Mouse (Mus musculus): Measurements from ENCODE around the gene Fads3. TPM values are rescaled to one million over a fixed set of nuclear protein-coding genes. Genes with fewer than 3 reads are reported as not detected.
A peak's percentile ranks its signal among the peaks of the same experiment; 100 is the strongest.

The Fads3 gene
- polyA plus RNA-seq, 1 experiment from 2014 or later: 72.0 TPM

DNA sequence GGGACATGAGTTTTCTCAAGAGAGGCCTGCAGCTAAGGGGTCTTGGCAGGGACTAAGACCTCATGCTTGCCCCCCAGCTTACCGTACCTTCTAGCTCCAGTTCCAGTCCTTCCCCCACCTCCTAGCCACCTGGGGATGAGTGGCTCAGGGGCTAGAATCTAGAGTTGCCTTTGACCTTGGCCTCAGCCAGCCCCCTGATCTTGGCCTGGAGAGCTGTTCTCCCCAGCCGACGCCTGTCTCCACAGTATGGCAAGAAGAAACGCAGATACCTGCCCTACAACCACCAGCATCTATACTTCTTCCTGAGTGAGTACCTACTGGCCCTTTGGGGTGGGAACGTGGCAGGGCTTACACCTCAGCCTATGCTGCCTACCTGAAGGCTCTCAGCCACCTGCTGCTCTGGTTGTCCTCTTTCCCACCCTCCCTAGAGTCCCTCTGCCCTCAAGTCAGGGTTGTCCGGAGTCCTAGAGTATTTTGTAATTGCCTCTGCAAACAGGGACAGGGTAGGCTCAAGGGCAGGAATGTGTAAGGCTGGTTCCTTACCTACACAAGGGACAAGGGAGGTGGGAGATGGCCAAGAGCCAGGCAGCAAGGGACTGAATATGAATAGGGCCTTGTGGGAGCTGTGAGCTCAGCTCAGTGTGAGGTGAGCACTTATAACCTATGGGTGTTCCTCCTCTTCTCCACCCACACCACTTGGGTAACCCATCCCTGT lies 13.1 kb downstream of the Fads3 start:
- Histone ChIP-seq H3K9ac (ENCODE audit: low read length) (no peak overlapping the region), H3K27ac (ENCODE audit: low read length) (peak overlapping the region; percentile 83), H3K36me3 (ENCODE audit: control insufficient read depth, insufficient read depth, low read length) (peaks cover 37% of the 10 kb centered on the region), H3K4me1 (replicated peaks; ENCODE audit: control insufficient read depth, insufficient read depth, low read length) (peaks cover 48% of the 10 kb centered on the region), H3K9me3 (ENCODE audit: control insufficient read depth, low read length) (no peaks in the 10 kb centered on the region), H3K27me3 (ENCODE audit: control insufficient read depth, insufficient read depth, low read depth, low read length) (no peaks in the 10 kb centered on the region), H3K4me2 (ENCODE audit: low read depth, low read length) (no peak overlapping the region), H3K4me3 (ENCODE audit: low read length) (no peak overlapping the region)
- ATAC-seq (ENCODE audit: low read depth): peak; percentile 72
- WGBS: 79% methylated on average over 6 of the region's 6 CpGs

DNA sequence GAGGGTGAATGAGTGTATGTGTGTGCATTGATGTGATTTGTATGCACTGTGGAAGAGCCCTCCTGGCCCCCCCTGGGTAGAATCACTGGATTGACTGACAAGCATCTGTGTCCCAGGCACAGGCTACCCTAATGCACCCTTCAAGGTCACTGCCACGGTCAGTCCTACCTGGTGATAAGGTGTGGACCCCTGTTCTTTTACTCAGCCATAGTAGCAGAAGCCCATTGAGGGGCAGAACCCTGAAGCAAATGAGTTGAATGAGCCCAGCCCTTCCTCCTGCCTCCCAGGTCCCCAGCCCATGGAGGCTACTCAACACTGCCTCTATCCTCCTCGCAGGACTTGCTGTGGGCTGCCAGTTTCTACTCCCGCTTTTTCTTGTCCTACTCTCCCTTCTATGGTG lies 13.9 kb downstream of the Fads3 start:
- no peak overlapping the region for H3K9ac ChIP-seq (ENCODE audit: low read length)
- WGBS: 71% methylated on average over 3 of the region's 3 CpGs
- H3K27ac ChIP-seq (ENCODE audit: low read length): peak overlapping the region; percentile 83
- no peak for ATAC-seq (ENCODE audit: low read depth)
- H3K27me3 ChIP-seq (ENCODE audit: control insufficient read depth, insufficient read depth, low read depth, low read length): no peaks in the 10 kb centered on the region
- H3K4me2 ChIP-seq (ENCODE audit: low read depth, low read length): no peak overlapping the region
- peaks cover 52% of the 10 kb centered on the region for H3K4me1 ChIP-seq (replicated peaks; ENCODE audit: control insufficient read depth, insufficient read depth, low read length)
- no peaks in the 10 kb centered on the region for H3K9me3 ChIP-seq (ENCODE audit: control insufficient read depth, low read length)
- H3K4me3 ChIP-seq (ENCODE audit: low read length): no peak overlapping the region
- peaks cover 37% of the 10 kb centered on the region for H3K36me3 ChIP-seq (ENCODE audit: control insufficient read depth, insufficient read depth, low read length)

- Histone ChIP-seq H3K27me3 (ENCODE audit: control insufficient read depth, insufficient read depth, low read depth, low read length) (no peaks in the 10 kb centered on the region), H3K4me1 (replicated peaks; ENCODE audit: control insufficient read depth, insufficient read depth, low read length) (peaks cover 57% of the 10 kb centered on the region), H3K4me3 (ENCODE audit: low read length) (no peak overlapping the region), H3K27ac (ENCODE audit: low read length) (peak overlapping the region; percentile 83), H3K4me2 (ENCODE audit: low read depth, low read length) (no peak overlapping the region), H3K9me3 (ENCODE audit: control insufficient read depth, low read length) (no peaks in the 10 kb centered on the region), H3K36me3 (ENCODE audit: control insufficient read depth, insufficient read depth, low read length) (peaks cover 37% of the 10 kb centered on the region), H3K9ac (ENCODE audit: low read length) (peak overlapping the region; percentile 29; the same call in 1 of the 2 replicates)
- no peak for ATAC-seq (ENCODE audit: low read depth)
- WGBS: 72% methylated on average over 22 of the region's 22 CpGs
Measured at GRCm38 (mm10) chr19:10055783-10056660, 14.7 kb downstream of the Fads3 start.

- H3K9me3 ChIP-seq (ENCODE audit: control insufficient read depth, low read length): no peaks in the 10 kb centered on the region
- 61% methylated on average over 3 of the region's 3 CpGs for WGBS
- H3K4me1 ChIP-seq (replicated peaks; ENCODE audit: control insufficient read depth, insufficient read depth, low read length): peaks cover 64% of the 10 kb centered on the region
- H3K27me3 ChIP-seq (ENCODE audit: control insufficient read depth, insufficient read depth, low read depth, low read length): no peaks in the 10 kb centered on the region
- H3K4me2 ChIP-seq (ENCODE audit: low read depth, low read length): no peak overlapping the region
- H3K9ac ChIP-seq (ENCODE audit: low read length): no peak overlapping the region
- ATAC-seq (ENCODE audit: low read depth): no peak
- H3K4me3 ChIP-seq (ENCODE audit: low read length): no peak overlapping the region
- H3K27ac ChIP-seq (ENCODE audit: low read length): peak overlapping the region; percentile 83
- peaks cover 40% of the 10 kb centered on the region for H3K36me3 ChIP-seq (ENCODE audit: control insufficient read depth, insufficient read depth, low read length)
Measured at GRCm38 (mm10) chr19:10056686-10057085, 15.3 kb downstream of the Fads3 start.

DNA sequence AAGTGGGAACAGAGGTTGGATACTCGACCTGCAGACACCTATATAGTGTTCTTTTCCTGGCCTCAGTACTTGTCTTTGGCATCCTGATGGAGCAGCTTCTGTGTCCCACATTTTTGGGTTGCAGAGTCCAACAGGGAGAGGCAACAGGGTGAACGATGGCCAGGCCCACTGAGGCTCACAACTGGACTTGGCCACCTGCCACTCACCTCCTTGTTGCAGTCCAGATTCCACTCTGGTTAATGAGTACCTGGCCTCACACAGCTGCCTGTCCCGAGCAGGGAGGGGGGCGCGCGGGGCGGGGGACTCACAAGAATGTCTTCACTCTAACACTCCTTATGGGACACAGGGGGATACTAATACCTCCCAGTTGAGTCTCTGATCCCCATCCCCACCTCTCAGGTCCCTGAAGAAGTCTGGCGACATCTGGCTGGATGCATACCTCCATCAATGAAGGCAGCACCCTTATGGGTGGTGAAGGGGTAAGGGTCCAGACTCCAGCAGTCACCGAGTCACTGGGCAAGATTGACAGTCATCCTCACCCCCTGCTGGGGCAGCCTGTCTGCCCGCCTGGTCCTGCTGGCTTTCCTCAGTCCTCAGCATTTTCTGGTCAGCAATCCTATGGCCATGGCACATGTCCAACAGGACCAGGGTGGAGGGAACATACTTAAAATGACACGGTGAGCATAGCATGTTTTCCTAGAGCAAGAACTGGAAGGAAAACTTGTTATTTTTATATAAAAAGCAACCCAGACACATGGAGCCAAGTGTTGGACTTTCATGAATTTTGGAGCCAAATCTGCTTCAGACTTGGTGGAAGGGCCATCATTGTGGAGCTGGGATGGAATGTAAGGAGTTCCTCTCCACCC lies 16.4 kb downstream of the Fads3 start:
- Histone ChIP-seq H3K36me3 (ENCODE audit: control insufficient read depth, insufficient read depth, low read length) (peaks cover 48% of the 10 kb centered on the region), H3K9ac (ENCODE audit: low read length) (no peak overlapping the region), H3K9me3 (ENCODE audit: control insufficient read depth, low read length) (no peaks in the 10 kb centered on the region), H3K4me3 (ENCODE audit: low read length) (no peak overlapping the region), H3K4me1 (replicated peaks; ENCODE audit: control insufficient read depth, insufficient read depth, low read length) (peaks cover 66% of the 10 kb centered on the region), H3K27me3 (ENCODE audit: control insufficient read depth, insufficient read depth, low read depth, low read length) (no peaks in the 10 kb centered on the region), H3K4me2 (ENCODE audit: low read depth, low read length) (no peak overlapping the region), H3K27ac (ENCODE audit: low read length) (peak overlapping the region; percentile 83)
- 38% methylated on average over 11 of the region's 11 CpGs for WGBS
- peak; percentile 18 for ATAC-seq (ENCODE audit: low read depth)

DNA sequence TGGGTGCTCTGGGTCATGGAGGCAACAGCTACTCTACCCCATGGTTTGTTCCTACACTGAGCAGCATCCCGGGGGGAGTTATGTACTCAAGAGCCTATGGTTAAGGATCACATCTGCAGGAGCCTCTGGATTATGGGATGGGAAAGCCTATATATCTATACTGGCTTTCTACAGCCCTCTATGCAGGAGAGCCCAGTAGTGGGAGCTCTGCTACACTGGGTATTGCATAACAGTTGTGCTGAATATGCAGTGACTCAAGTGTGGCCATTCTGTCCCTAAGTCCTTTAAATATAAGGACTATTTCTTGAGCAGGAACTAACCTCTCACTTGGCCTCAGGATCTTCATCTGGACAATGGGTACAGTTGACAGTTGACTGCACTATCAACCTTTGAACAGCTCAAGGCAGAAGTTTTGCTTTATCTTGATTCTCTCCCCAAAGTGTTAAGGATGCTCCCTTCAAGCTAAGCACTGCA lies 17.0 kb downstream of the Fads3 start:
- peaks cover 43% of the 10 kb centered on the region for H3K36me3 ChIP-seq (ENCODE audit: control insufficient read depth, insufficient read depth, low read length)
- WGBS: 62% methylated on average over 1 of the region's 1 CpGs
- H3K4me3 ChIP-seq (ENCODE audit: low read length): no peak overlapping the region
- H3K9me3 ChIP-seq (ENCODE audit: control insufficient read depth, low read length): no peaks in the 10 kb centered on the region
- no peak overlapping the region for H3K9ac ChIP-seq (ENCODE audit: low read length)
- H3K4me1 ChIP-seq (replicated peaks; ENCODE audit: control insufficient read depth, insufficient read depth, low read length): peaks cover 66% of the 10 kb centered on the region
- no peak overlapping the region for H3K4me2 ChIP-seq (ENCODE audit: low read depth, low read length)
- H3K27me3 ChIP-seq (ENCODE audit: control insufficient read depth, insufficient read depth, low read depth, low read length): no peaks in the 10 kb centered on the region
- peak overlapping the region; percentile 83 for H3K27ac ChIP-seq (ENCODE audit: low read length)
- no peak for ATAC-seq (ENCODE audit: low read depth)

- H3K36me3 ChIP-seq (ENCODE audit: control insufficient read depth, insufficient read depth, low read length): peaks cover 38% of the 10 kb centered on the region
- H3K4me2 ChIP-seq (ENCODE audit: low read depth, low read length): no peak overlapping the region
- H3K9ac ChIP-seq (ENCODE audit: low read length): no peak overlapping the region
- no peak overlapping the region for H3K4me3 ChIP-seq (ENCODE audit: low read length)
- H3K27me3 ChIP-seq (ENCODE audit: control insufficient read depth, insufficient read depth, low read depth, low read length): no peaks in the 10 kb centered on the region
- H3K9me3 ChIP-seq (ENCODE audit: control insufficient read depth, low read length): no peaks in the 10 kb centered on the region
- H3K4me1 ChIP-seq (replicated peaks; ENCODE audit: control insufficient read depth, insufficient read depth, low read length): peaks cover 65% of the 10 kb centered on the region
- ATAC-seq (ENCODE audit: low read depth): no peak
- peak overlapping the region; percentile 3; the same call in 1 of the 2 replicates for H3K27ac ChIP-seq (ENCODE audit: low read length)
- WGBS: 61% methylated on average over 9 of the region's 9 CpGs
Measured at GRCm38 (mm10) chr19:10058876-10059427, 17.6 kb downstream of the Fads3 start.

GRCm38 (mm10) chr19:10059911-10060567 lies 18.7 kb downstream of the Fads3 start:
- 17% methylated on average over 10 of the region's 10 CpGs for WGBS
- Histone ChIP-seq H3K36me3 (ENCODE audit: control insufficient read depth, insufficient read depth, low read length) (peaks cover 32% of the 10 kb centered on the region), H3K9me3 (ENCODE audit: control insufficient read depth, low read length) (no peaks in the 10 kb centered on the region), H3K4me3 (ENCODE audit: low read length) (no peak overlapping the region), H3K4me2 (ENCODE audit: low read depth, low read length) (peak overlapping the region; percentile 32), H3K4me1 (replicated peaks; ENCODE audit: control insufficient read depth, insufficient read depth, low read length) (peaks cover 61% of the 10 kb centered on the region), H3K27me3 (ENCODE audit: control insufficient read depth, insufficient read depth, low read depth, low read length) (no peaks in the 10 kb centered on the region), H3K27ac (ENCODE audit: low read length) (peak overlapping the region; percentile 92), H3K9ac (ENCODE audit: low read length) (no peak overlapping the region)
- ATAC-seq (ENCODE audit: low read depth): peak; percentile 62

All from lung, embryonic 16.5 days (tissue).